Mouse (Mus musculus): Measurements from ENCODE around the gene Fdps.

Fdps gene

DNA sequence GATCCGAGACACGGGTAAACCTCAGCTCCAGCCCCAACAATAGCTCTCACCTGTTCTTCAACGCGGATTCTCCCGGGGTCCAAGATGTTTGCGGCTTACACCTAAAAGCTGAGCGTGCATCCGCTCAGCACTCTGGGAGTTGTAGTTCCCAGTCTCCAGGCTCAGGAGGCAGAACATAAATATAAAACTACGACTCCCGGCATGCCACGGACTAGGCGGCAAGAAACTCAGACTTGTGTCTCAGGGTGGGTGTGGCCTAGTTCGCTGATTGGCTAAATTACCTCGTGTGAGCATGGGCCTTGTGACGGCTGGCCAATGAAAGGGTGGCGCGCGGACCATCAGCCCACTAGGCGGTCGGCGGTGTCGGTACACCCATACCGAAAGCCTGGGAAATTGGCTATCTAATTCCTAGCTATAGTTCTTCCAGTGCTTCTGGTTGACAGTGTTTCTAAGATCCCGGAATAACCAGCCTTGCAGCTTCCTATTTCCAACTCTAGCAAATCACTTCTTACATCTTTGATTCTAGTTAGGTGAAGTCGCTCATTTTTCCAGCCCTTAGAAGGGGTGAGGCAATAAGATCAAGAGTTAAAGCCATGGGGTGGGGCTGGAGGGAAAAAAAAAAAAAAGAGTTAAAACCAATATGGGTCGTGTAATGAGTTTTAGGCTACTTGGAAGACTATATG is at the start of gene Fdps:
TSS of gene Fdps (minus strand) at position 148 of the 683 bp plus-strand sequence.
- DNase-seq: peak; percentile 94 to 97

DNA sequence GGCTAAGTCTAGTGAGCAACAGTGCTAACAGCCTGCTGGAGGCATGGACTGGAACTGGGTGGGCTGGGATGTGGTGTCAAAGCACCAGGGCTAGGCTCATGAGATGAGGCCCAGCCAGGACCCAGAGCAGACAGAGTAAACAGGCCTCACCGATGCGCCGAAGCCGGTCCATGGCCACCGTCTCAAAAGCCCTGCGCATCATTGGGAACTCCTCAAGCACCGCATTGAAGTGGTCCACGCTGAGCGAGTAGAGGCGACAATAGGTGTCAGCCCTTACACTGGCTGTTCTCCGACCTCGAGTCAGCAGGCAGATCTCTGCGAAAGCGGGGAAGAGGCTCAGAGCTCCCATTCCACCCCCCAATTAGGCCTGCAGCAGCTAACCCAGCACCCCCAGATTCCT is 46.8 kb upstream of the Fdps start:
- DNase-seq: peak in 1 of 2 experiments; percentile 7

DNA sequence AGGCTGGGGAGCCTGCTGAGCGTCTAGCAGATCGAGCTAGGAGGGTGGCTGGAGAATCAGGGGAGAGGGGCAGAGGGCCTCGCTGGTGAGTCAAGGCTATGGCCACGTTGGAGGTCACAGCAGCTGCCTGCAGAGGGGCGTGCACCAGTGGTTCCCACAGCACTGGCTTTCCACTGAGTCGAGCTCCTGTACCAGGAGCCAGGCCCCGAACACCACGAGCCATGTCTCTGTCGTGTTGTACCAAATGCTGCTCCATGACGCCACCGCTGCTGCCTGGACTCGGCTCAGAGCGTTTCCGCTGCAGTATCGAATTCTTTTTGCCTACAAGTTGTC is 46.2 kb upstream of the Fdps start:
- no peak for DNase-seq

DNA sequence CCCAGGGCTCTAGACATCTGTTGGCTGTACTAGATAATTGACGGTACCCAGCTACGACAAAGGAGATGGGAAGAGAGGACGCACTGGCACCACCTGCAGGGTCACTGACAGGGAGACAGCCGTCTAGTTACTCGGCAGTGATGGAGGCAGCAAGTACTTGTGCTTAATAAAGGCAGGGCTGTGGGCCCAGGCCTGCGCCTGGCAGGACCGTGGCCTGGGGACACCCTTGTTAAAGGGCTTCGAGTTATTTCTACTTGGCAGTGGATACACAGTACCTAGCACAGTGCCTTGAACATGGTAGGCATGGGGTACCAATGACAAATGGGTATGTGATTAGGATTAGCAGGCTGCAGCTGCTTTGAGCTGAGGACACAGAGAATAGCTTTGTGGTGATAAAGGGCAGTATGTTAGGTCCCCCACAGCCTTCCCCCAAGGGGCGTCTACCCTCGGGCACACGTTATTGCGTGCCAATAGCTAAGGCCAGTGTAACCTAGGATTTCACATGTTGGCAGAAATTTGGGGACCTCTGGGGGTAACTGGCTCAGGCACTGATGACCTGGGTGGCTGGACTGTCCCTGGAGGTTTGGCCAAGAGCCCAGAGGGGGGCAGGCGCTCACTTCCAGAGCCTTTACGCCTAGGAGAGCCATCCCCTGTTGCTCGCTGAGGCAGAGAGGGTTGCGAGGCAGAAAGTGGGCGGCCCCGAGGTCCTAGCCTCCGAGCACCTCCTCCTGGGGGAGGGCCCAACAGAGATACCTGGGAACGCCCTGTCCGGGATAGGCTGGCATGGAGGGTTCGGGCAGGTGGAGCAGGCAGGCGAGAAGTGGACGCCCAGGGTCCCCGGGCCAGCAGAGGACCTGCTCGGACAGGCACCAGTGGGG is 45.6 kb upstream of the Fdps start:
- peak; percentile 66 to 81 for DNase-seq

DNA sequence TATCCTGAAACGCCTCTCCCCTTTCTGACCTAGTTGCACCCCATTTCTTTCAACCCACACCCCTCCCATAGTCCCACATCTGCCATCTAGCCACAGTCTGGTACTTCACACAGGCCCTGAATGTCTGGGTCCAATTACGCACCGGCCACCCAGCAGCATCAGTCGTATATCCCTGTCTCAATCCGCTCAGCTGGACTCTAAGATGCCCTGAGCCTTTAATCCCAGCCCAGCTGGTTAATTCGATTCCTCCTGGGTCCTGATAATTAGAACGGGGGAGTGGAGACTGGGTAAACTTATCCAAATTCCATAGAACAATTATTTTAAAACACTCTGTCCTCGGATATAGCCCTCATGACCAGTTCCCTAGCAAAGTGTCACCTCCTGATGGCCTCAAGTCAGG is 43.8 kb upstream of the Fdps start:
- DNase-seq: no peak

DNA sequence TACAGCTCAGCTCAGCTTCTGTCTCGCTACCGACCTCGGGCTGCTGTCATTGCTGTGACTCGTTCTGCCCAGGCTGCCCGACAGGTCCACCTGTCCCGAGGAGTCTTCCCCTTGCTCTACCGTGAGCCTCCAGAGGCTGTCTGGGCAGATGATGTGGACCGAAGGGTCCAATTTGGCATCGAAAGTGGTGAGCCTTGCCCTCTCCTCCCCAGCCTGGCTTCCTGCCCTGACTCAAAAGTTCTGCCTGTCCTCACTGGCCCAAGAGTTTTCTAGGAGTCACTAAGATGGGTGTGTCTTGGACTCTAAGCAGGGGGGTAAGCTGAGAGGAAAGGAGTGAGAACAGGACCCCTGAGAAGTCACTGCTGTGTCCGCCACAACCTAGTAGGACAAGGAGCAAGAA is 43.1 kb upstream of the Fdps start:
- peak in 1 of 2 experiments; percentile 2 for DNase-seq

DNA sequence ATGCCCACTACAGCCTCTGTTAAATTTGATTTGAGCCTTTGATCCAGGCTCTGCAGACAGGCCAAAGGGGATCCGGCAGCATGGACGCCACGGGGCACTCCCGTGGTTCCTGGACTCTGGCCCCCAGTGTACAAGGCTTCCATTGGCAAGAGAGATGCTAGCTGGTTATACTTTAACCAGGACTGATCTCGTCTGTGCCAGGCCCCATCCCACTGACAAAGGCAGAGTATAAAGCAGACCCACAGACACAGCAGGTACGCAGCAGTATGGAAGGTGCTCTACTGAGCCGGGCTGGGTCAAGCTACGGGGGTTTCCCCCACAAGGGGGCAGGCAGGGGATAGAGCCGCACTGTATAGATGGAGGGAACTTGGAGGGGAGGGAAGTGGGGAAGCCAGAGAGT is 34.6 kb upstream of the Fdps start:
- DNase-seq: peak; percentile 69 to 78

DNA sequence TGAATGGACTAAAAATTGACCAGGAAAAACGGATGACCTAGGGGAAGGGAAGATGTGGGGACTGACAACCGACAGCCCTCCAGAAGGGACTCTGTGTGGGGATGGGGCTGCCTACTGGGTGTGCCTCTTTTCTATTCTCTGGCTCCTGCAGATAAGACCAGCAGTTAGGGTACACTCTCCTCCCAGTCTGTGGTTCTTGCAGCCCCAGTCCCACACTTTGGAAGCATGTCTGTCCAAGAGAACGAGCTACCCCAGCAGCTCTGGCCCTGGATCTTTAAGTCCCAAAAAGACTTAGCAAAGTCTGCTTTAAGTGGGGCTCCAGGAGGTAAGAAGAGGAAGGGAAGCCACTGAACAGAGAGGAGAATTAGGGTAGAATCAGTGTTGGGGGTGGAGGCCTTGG is 34.2 kb upstream of the Fdps start, which contains the start of gene Pklr:
TSS of gene Pklr (plus strand) at position 185 of the 400 bp plus-strand sequence.
- no peak for DNase-seq

DNA sequence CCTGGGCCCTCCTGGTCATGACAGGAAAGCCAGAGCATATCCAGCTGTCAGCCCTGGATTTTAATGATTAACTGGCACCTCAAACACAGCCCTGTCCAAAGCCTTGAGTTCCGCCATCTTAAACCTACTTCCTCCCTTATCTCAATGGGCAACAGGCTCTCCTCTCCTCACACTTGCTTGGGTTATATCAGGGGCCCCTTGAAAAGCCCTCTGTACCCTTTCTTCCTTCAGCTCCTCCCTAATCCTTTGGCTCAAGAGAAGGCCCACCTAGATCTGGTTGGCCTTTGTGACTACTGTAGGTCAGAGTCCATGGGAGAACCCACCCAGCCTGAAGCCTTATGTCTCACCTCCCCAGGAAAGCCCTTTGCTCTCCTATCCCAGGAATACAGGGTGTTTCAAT is 32.0 kb upstream of the Fdps start:
- no peak for DNase-seq

DNA sequence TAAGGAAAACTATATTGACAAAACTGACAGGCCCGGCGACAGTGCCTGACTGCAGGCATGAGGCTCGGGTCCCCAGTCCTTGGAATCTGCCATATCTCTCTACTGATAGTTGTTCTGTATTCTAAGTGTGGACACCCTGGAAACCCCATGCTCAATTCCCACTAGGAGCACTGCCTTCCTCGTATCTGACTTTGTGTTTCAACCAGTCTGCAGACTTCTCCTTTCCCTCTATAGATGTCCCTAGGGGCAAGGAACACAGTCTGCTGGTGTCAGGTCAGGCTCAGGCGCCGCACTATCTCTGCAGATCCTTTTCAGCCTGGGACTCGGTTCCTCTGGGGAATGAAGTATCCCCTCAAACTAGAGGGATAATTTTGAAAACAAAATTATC is 31.3 kb upstream of the Fdps start:
- no peak for DNase-seq

DNA sequence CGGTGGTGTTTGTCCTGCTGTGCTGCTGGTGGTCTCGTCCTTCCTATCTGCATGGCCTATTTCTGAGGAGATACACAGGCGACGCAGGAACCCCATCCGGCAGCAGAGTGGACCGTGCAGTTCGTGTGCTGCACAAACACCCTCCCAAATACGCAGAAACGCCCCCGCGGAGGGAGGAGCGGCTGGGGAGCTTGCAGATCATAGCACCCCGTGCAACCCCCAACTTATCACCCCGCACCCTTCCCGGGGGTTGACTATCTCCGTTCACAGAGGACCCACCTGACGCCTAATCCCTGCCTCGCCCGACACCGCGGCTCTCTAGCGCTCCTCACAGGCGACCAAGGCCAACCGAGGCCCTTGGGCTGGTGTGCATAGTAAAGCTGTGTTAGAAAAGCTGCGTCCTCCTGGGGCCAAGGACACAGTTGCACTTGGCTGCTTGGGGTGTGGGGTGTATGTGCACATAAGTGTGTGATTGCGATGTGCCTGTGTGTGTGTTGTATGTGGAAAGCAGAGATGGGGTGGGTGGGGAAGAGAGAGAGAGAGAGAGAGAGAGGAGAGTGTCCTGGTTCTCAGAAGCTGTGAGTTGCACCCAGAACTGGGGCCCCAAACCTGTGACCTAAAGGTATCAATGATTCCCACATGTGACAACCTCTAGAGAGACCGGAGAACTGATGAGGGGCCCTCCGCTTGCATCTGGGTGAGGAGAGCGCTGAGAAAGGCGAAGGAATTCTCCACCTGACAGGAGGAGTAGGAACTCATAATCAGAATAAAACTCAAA is 30.7 kb upstream of the Fdps start:
- DNase-seq: peak; percentile 45 to 68

DNA sequence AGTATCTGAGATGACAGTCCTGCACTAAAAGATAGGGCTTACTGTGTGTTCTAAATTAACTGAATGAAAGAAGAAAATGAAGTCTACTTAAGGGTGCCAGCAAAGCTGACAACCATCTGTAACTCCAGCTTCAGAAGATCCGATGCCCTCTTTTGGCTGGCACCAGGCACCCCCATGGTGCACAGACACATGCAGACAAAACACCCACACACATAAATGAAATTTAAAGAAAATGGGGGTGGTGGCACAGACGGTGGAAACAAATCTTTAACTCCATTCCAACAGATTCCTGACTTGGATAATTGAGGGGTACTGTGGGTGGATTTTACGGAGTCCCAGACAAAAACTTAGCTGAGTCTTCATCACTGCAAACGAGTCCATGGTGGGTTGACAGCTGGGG is 30.1 kb upstream of the Fdps start:
- no peak for DNase-seq

DNA sequence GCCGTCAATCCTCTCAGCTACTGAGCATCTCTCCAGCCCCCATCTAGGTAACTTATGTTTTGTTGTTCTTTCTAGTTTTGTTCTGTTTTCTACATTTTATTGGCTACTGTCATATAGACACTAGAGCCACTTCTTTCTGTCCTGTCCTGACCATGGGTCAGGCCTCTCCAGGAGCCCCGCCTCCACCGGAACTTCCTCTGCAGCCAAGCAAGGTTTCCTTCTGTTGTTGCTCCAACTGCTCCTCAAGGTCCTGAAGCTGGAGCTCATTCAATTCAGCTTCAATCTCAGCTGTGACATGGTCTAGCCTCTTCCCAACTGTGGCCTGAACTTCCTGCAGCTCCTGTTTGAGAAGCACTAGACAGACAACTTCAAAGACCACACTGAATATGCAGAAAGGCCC is 28.1 kb upstream of the Fdps start:
- DNase-seq: no peak

DNA sequence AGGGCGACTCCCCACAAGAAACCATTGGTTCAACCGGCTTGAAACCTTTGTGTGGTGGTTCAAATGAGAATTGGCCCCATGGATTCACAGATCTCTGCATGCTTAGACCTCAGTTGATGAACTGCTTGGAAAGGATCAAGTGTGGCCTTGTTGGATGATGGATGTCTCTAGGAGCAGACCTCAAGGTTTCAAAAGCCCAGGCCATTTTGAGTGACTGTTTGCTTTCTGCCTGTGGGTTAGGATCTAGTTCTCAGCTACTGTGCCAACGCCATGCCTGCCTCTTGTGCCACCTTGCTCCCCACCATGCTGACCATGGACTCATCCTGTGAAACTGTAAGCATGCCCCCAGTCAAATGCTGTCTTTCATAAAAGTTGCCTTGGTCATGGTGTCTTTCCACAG is 24.2 kb upstream of the Fdps start:
- no peak for DNase-seq

DNA sequence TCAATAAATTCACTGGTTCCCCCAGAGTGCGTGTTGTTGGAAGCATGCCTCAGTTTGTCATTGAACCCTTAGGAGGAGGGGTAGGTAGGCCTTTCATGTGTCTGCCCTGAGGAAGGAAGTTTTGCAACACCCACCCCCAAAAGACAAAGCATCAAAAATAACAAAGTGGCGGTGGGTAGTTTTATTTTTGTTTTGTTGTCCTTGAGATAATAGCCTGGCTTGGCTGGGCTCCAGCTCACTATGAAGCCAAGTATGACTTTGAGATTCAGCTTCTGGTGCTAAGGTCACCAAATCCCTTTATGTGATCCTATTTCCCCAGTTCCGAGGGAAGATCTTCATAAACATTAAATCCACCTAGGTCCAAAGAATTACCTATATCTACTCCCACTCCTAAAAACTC is 22.5 kb upstream of the Fdps start:
- DNase-seq: peak in 1 of 2 experiments; percentile 34

DNA sequence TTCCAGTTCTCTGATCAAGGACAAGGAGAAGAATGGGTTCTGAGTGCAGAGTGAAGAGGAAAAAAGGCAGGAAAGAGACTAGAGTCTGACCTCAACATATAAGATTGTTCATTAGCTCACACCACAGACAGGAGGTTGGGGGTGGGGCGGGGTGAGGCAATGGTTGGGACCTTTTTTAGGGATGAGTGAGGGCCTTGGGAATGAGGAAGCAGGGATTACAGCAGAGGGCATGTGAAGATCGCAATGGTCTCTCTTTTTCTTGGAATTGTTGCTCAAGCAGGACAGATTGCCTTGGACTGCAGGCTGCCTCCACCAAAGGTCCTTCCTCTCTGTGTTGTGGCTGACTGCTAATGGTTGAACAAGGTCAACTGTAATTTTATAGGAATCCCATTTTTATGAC is 21.6 kb upstream of the Fdps start:
- peak in 1 of 2 experiments; percentile 42 for DNase-seq

DNA sequence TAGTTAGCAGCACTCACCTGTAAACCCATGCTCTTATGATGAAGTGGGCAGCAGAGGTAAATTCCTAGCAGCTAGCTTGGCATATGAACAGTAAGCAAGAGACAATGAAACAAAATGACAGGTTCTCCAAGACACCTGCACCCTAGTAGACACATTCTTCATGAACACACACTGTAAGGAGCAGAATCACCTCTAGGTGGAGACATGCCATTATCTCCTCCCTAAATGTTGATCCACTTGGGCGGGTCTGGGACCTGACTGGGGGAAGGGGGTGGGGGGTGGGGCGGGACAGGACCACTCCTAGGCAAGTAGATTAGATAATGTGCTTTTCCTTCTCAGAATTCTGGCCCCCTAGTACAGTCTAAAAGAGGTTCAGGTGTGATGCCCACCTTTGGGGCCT is 13.8 kb upstream of the Fdps start:
- DNase-seq: no peak

DNA sequence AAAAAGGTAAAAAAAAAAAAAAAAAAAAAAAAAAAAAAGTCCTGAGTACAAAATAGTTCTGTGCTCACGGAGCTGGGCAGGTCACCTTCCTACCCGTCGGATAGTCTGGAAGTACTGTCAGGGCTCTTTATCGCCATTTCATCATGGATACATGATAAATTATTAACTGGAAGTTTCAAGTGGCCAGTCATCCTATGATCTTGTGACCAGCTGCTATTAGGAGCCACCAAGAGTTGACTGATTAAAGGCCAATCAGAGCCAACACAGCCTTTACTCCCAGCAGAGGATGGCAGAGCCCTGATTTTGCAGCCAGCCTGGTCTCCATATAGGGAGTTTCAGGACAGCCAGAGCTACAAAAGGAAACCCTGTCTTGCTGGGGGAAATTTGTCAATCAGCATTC is 11.3 kb upstream of the Fdps start:
- no peak for DNase-seq

DNA sequence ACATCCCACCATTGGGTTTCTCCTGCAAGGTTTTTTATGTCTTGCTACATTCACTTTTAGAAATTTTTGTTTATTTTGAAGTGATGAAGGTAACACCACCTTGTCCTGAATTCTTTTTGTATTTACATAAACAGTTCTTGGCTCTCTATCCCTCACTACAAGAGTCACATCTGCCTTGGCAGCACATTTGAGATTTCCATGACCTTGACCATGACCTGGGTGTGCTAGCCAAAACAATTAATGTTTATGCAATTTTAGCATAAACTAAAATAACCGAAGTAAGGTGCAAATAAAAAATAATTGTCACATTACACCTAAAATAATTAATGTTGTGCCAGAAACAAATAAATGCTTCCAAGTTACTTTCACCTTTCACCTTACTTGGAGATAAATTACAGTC is 6.4 kb upstream of the Fdps start:
- no peak for DNase-seq

DNA sequence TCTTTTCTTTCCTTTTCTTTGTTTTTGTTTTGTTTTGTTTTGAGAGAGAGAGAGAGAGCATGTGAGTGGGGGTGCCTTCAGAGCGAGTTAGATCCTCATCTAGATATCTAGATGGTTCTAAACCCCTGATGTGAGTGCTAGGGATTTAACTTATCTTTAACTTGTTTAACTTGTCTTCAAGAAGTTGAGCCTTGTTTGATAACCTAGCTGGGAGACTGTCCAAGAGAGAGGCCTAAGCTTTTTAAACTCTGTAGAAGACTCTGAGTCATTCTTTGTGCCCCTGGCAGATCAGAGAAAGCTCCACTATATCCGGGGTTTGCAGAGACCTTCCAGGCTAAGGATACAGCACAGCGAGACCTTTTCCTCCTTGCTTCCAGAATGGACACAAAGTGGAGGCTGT is 5.8 kb upstream of the Fdps start:
- no peak for DNase-seq

DNA sequence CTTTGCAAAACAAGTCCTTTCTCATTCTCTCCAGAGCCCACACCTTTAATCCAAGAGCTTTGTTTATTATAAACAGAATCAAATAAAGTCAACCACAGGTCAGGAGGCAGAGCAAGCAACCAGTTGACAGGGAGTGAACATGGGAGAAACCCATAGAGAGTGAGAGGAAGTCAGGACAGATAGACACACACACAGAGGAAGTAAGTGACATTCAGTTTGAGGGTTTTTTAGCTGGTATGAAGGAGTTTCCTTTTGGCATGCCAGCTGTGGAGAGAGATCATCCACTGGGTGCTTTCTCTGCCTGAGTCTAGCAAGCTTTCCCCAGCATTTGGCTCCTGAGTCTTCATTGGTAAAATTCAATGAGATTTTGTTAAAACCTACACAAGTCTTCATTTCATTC is 5.1 kb upstream of the Fdps start:
- no peak for DNase-seq

DNA sequence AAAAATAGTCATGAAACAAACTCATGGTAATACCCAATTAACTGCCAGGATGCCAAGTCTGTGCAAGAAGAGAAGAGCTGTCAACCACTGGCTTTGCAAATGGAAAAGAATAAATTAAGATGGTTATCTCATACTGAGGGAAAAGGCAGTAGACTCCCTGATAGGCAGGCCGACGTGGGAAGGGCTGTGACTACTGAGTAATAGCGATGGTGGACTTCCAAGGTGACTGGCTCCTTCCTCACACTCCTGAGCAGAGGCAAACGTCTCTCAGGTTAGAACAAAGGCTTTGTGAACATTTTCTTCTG is 1.5 kb upstream of the Fdps start:
- no peak for DNase-seq

DNA sequence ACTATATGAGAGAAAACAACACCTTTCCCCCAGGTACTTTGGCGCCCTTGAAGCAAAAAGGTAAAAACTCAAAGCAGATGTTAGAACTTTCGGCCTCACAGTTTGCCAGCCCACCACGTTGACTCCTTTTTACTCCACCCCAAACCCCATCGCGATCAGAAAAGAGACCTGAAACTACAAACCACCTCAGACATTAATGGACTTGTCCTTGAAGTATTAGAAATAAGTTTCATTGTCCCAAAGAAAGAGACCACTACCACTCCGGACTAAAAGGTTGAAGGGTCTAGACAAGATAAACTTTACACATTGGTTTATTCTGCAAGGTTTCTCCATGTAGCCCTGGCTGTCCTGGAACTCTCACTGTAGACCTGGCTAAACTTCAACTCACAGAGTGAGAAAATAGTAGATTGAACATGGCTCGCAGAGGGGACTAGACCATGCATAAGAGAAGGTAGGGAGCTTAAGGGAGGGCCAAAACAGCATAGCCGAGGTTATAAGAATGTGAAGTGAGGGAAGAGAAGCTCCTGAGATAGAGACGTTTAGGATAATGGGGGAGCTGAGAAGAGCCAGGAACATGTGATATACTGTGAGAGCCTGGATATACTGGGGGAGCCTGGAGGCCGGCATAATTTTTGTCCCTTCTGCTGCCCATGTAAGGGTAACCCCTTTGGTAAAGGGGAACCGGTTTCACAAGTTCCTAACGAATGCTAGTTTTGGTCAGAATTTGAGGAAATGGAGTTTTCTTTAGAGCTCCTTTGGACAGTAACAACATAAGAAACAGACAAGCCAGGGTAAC is 934 bp upstream of the Fdps start:
- DNase-seq: no peak

Measured in kidney, postnatal 4 days (tissue).